Mouse (Mus musculus) neural tube, embryonic 14.5 days (tissue): ENCODE measurements at regions not wholly inside any gene's neighbourhood (a gene's known extent, or its start where the extent isn't known, plus 50 kb on each side); places are given as distances from the start of the nearest gene placed in this dataset.

Experiments used
- ATAC-seq: fragments of 200-750 bp; cut with Nextera tagmentation; 2 replicates; pipeline ENCODE4 v1.8.0; 2017; ENCODE audit warnings: low read depth, mild to moderate bottlenecking, moderate TSS enrichment, moderate library complexity
- H3K27ac ChIP-seq: fragments of 300-500 bp; sonication (generic); 2 replicates; pipeline ENCODE4 v1.5.1; 2014; ENCODE audit warnings: low read depth, mild to moderate bottlenecking, control low read depth, low read length, moderate library complexity, mixed read lengths
- H3K27me3 ChIP-seq: fragments of 300-500 bp; sonication (generic); 2 replicates; pipeline ENCODE4 v1.6.1; 2014; ENCODE audit warnings: low read length; ENCODE audit not compliant: control insufficient read depth, insufficient read depth
- H3K36me3 ChIP-seq: fragments of 300-500 bp; sonication (generic); 2 replicates; pipeline ENCODE4 v1.6.1; 2014; ENCODE audit warnings: low read length, mixed read lengths; ENCODE audit not compliant: control insufficient read depth, insufficient read depth
- H3K4me1 ChIP-seq: fragments of 300-500 bp; sonication (generic); 2 replicates; pipeline ENCODE4 v1.6.1; 2014; ENCODE audit warnings: low read length; ENCODE audit not compliant: control insufficient read depth, insufficient read depth
- H3K4me2 ChIP-seq: fragments of 300-500 bp; sonication (generic); 2 replicates; pipeline ENCODE4 v1.6.1; 2014; ENCODE audit warnings: mild to moderate bottlenecking, low read depth, low read length, control low read depth
- H3K4me3 ChIP-seq: fragments of 300-500 bp; sonication (generic); 2 replicates; pipeline ENCODE4 v1.5.1; 2014; ENCODE audit warnings: low read depth, low read length, control low read depth, mixed read lengths
- H3K9ac ChIP-seq: fragments of 300-500 bp; sonication (generic); replicated peaks from 2 replicates; pipeline ENCODE4 v1.6.1; 2014; ENCODE audit warnings: low read depth, mild to moderate bottlenecking, control low read depth, low read length, mixed read lengths
- H3K9me3 ChIP-seq: fragments of 300-500 bp; sonication (generic); 2 replicates; pipeline ENCODE4 v1.6.1; 2016; ENCODE audit warnings: low read length; ENCODE audit not compliant: control insufficient read depth
- WGBS: fragments of 180-500 bp; shearing (Covaris S2); extraction: QIAGEN DNeasy Blood & Tissue Kit; methylation state at CpG from one replicate; pipeline ENCODE4 v1.1.7; 2014; 5-methylcytosine and 5-hydroxymethylcytosine counted together

GRCm38 (mm10) chr2:57699226-57699625, 298.5 kb upstream of the Galnt5 start:
- Histone ChIP-seq H3K9ac (no peak overlapping the region; the same call in 1 of the 2 replicates), H3K27me3 (no peaks in the 10 kb centered on the region), H3K9me3 (no peaks in the 10 kb centered on the region), H3K36me3 (no peaks in the 10 kb centered on the region), H3K4me2 (peak overlapping the region; percentile 56), H3K4me3 (peak overlapping the region; percentile 32), H3K27ac (no peak overlapping the region), H3K4me1 (no peaks in the 10 kb centered on the region)
- ATAC-seq = peak; percentile 82
- 5% methylated on average over 4 of the region's 4 CpGs for WGBS

DNA sequence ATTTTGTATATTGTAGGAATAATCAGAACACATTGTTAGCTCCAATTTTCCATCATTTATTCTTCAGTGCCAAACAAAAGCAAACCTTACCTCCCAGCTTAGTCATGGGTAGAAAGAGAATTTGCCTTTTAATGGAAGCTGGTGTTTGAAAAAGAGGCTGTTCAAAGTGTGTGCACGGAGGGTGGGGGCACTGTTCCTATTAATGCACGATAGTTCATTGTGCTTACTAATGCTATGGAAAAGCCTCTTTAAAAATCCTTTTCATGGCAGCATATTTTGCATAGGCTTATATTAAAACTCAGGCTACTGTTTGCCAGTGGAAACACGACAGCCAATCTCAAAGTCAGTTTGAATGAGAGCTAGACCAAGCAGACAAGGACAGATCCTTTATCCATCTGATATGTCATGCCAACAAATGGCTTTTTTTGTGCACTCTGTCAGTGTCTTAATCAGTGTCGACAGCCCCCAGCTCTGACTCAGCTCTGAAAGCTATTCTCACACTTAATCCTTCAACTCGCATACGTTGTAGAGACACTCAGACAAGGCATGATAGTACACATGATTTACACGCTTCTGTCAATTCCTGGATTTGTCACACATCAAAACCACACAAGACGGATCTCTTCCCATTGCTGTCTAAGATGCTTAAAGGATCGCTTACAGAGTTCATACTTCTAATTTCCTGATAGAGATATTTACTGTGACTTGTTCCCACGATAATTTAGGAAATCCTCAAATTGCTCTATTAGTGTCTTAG, 280.8 kb upstream of the Galnt5 start:
- H3K4me3 ChIP-seq = no peak overlapping the region
- H3K9ac ChIP-seq = no peak overlapping the region
- no peaks in the 10 kb centered on the region for H3K4me1 ChIP-seq
- ATAC-seq = no peak
- no peaks in the 10 kb centered on the region for H3K9me3 ChIP-seq
- no peaks in the 10 kb centered on the region for H3K27me3 ChIP-seq
- no peak overlapping the region for H3K27ac ChIP-seq
- no peak overlapping the region for H3K4me2 ChIP-seq
- 66% methylated on average over 10 of the region's 10 CpGs for WGBS
- H3K36me3 ChIP-seq = no peaks in the 10 kb centered on the region
